Mouse (Mus musculus): ENCODE measurements around the gene Mllt6.
A peak's percentile ranks its signal among the peaks of the same experiment; 100 is the strongest.

Gene Mllt6

GRCm38 (mm10) chr11:97669829-97670228, 6.6 kb downstream of the Mllt6 start:
- DNase-seq = peak; percentile 86 to 96

- peak; percentile 43 to 60 for DNase-seq
Observed at GRCm38 (mm10) chr11:97670234-97671176, 7.3 kb downstream of the Mllt6 start.

GRCm38 (mm10) chr11:97671177-97671527, 7.9 kb downstream of the Mllt6 start:
- DNase-seq = no peak

- no peak for DNase-seq
Observed at GRCm38 (mm10) chr11:97673148-97673547, 9.9 kb downstream of the Mllt6 start.

GRCm38 (mm10) chr11:97676050-97676754, 13.0 kb downstream of the Mllt6 start:
- no peak for DNase-seq

GRCm38 (mm10) chr11:97677381-97677780, 14.2 kb downstream of the Mllt6 start:
- no peak for DNase-seq

GRCm38 (mm10) chr11:97677842-97678241, 14.6 kb downstream of the Mllt6 start:
- no peak for DNase-seq

- DNase-seq = no peak
Observed at GRCm38 (mm10) chr11:97678301-97678700, 15.1 kb downstream of the Mllt6 start.

GRCm38 (mm10) chr11:97680430-97680829, 17.2 kb downstream of the Mllt6 start:
- DNase-seq = peak; percentile 57 to 62

- no peak for DNase-seq
Observed at GRCm38 (mm10) chr11:97682504-97683055, 19.4 kb downstream of the Mllt6 start.

- DNase-seq = no peak
Observed at GRCm38 (mm10) chr11:97684063-97684680, 21.0 kb downstream of the Mllt6 start.

- no peak for DNase-seq
Observed at GRCm38 (mm10) chr11:97684766-97685165, 21.6 kb downstream of the Mllt6 start.

- DNase-seq = peak; percentile 80 to 91
Observed at GRCm38 (mm10) chr11:97685613-97686321, 22.6 kb downstream of the Mllt6 start, which contains the start of gene Cisd3. Gene Cisd3, plus strand, starts transcription at chr11:97685826.

GRCm38 (mm10) chr11:97686322-97686908, 23.2 kb downstream of the Mllt6 start:
- no peak for DNase-seq

GRCm38 (mm10) chr11:97687061-97687460, 23.8 kb downstream of the Mllt6 start:
- no peak for DNase-seq

- peak; percentile 81 to 89 for DNase-seq
Observed at GRCm38 (mm10) chr11:97689861-97690260, 26.6 kb downstream of the Mllt6 start.

- DNase-seq = no peak
Observed at GRCm38 (mm10) chr11:97694435-97694834, 31.2 kb downstream of the Mllt6 start.

- peak; percentile 68 to 80 for DNase-seq
Observed at GRCm38 (mm10) chr11:97694921-97695711, 31.9 kb downstream of the Mllt6 start.

- DNase-seq = peak; percentile 43 to 59
Observed at GRCm38 (mm10) chr11:97695712-97696401, 32.6 kb downstream of the Mllt6 start.

GRCm38 (mm10) chr11:97696669-97697068, 33.5 kb downstream of the Mllt6 start:
- DNase-seq = no peak
